Mouse (Mus musculus): ENCODE results near the gene Resp18. TPM values are rescaled to one million over a fixed set of nuclear protein-coding genes. Genes with fewer than 3 reads are reported as not detected.

Gene Resp18
- polyA plus RNA-seq, 1 experiment from 2014 or later: 12.9 TPM

DNA sequence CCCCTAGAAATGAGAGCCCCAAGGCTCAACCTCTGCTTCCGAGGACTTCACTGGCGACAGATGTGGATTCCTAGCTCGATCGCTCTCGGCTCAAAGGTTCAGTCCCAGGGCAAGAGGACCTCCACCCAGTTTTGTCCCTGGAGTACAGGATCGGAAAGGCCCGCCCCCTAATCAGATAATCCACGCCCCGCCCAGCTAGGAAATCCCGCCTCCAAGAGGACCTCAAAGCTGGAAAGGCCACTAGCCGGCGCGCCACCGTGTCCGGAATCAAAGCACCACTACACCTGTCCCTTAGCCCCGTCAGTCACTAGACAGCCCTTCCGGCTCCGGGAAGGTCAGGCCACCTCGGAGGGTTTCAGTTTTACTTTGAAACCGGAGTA, 38.6 kb upstream of the Resp18 start:
- 1% methylated on average over 20 of the region's 20 CpGs for WGBS
- H3K4me2 ChIP-seq (replicated peaks; ENCODE audit: low read depth): peak overlapping the region; percentile 85
- peak; percentile 55 for ATAC-seq
- H3K27ac ChIP-seq (ENCODE audit: low read depth, low read length): peak overlapping the region; percentile 94
- peak; percentile 64 for TF ChIP-seq CTCF (IDR thresholded peaks at IDR 0.05; ENCODE audit: low read depth)
- no peaks in the 10 kb centered on the region for H3K4me1 ChIP-seq (replicated peaks; ENCODE audit: control insufficient read depth, insufficient read depth, low read length)
- no peaks in the 10 kb centered on the region for H3K27me3 ChIP-seq (replicated peaks; ENCODE audit: control insufficient read depth, insufficient read depth, low read length)
- peak overlapping the region; percentile 64 for H3K9ac ChIP-seq (ENCODE audit: low read depth, low read length)
- H3K36me3 ChIP-seq (ENCODE audit: control insufficient read depth, insufficient read depth): peaks cover 37% of the 10 kb centered on the region
- H3K9me3 ChIP-seq (ENCODE audit: control insufficient read depth): no peaks in the 10 kb centered on the region
- peak overlapping the region; percentile 67 for H3K4me3 ChIP-seq (ENCODE audit: low read depth, low read length)

DNA sequence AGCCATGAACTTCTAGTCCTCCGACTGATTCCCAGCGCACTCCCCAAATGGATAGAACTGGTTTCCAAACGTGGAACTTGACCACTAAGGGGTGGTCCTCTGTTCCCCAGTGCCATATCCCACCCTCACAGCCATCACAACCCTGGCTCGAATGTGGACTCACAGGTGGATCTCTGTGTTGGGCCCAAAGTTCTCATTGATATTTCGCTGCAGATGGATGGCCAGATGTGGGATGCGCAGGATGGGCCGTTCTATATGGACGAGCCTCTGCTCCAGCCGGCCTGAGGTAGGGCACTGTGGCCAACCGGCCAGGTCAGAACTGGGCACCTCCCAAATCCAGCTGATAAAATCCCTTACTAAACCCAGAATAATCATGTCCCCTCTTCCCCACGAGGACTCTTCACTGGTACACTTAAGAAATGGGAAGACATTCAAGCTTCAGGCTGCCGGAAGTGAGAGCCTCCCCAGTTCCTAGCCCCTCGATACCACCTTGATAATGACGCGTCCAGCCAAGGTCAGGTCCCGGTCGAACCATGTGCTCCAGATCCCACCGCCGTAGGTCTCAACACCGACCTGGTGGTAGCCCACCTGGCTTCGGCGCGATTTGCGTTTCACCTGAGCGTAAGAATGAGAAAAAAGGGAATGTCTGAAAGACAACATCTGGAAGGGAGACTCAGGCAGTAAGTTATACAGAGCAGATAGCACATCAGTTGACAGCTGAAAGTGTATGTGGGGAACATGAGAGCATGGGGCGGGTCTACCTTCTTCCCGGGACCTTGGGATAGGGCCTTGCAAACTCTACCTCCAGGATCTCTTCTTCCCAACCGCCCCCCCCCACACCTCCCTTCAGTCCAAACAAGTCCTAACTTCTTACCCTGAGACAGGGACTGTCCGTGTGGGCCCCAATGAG, 37.5 kb upstream of the Resp18 start:
- 82% methylated on average over 29 of the region's 29 CpGs for WGBS

DNA sequence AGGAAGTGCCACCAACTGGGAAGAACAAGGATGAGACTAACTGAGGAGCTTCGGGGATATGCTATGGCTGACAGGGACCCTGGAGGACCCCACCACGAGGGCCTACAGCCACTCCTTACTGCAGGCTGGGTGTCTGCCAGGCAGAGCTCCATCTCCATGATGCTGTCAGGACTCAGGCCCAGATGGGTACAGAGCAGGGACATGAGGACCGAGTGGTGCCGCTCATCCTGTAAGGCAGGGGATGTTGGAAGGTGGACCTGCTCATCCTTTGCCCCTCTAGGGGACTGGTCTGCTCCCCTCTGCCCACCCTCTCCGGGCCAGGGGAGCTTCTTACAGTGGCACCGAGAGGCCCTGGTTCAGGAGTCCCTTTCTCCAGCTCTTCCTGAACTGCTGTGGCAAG, 36.8 kb upstream of the Resp18 start:
- H3K27me3 ChIP-seq (replicated peaks; ENCODE audit: control insufficient read depth, insufficient read depth, low read length): no peaks in the 10 kb centered on the region
- H3K4me3 ChIP-seq (ENCODE audit: low read depth, low read length): no peak overlapping the region
- no peak overlapping the region for H3K9ac ChIP-seq (ENCODE audit: low read depth, low read length)
- no peak overlapping the region for H3K27ac ChIP-seq (ENCODE audit: low read depth, low read length)
- no peaks in the 10 kb centered on the region for H3K4me1 ChIP-seq (replicated peaks; ENCODE audit: control insufficient read depth, insufficient read depth, low read length)
- H3K4me2 ChIP-seq (replicated peaks; ENCODE audit: low read depth): no peak overlapping the region
- peaks cover 56% of the 10 kb centered on the region for H3K36me3 ChIP-seq (ENCODE audit: control insufficient read depth, insufficient read depth)
- TF ChIP-seq CTCF (IDR thresholded peaks at IDR 0.05; ENCODE audit: low read depth): no peak
- 91% methylated on average over 6 of the region's 6 CpGs for WGBS
- no peak for ATAC-seq
- no peaks in the 10 kb centered on the region for H3K9me3 ChIP-seq (ENCODE audit: control insufficient read depth)

More for the DNA sequence above, 37.5 kb upstream of the Resp18 start:
- Histone ChIP-seq H3K9me3 (ENCODE audit: control insufficient read depth) (no peaks in the 10 kb centered on the region), H3K4me2 (replicated peaks; ENCODE audit: low read depth) (peak overlapping the region; percentile 85), H3K36me3 (ENCODE audit: control insufficient read depth, insufficient read depth) (peaks cover 49% of the 10 kb centered on the region), H3K27me3 (replicated peaks; ENCODE audit: control insufficient read depth, insufficient read depth, low read length) (no peaks in the 10 kb centered on the region), H3K9ac (ENCODE audit: low read depth, low read length) (no peak overlapping the region), H3K4me3 (ENCODE audit: low read depth, low read length) (peak overlapping the region; percentile 67), H3K27ac (ENCODE audit: low read depth, low read length) (peak overlapping the region; percentile 94; the same call in 1 of the 2 replicates), H3K4me1 (replicated peaks; ENCODE audit: control insufficient read depth, insufficient read depth, low read length) (no peaks in the 10 kb centered on the region)
- no peak for TF ChIP-seq CTCF (IDR thresholded peaks at IDR 0.05; ENCODE audit: low read depth)
- ATAC-seq: no peak

DNA sequence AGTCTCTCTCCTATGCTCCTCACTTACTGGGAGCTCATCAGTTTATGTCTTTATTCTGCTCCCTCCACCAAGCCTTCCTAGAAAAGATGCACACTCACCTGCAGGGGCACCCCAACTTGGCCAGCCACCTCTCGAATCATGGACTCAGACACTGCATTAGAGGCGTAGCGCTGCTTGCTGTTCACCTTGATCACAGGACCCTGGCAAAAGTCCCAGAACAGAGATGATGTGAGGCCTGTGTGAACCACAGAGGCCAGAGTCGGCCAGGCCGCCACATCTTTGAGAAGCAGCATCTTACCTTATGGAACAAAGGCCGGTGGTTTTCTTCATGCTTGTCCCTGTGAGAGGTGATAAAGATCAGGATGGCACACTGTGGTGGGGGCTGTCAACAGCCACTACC, 33.5 kb upstream of the Resp18 start:
- no peak overlapping the region for H3K9ac ChIP-seq (ENCODE audit: low read depth, low read length)
- H3K27ac ChIP-seq (ENCODE audit: low read depth, low read length): no peak overlapping the region
- H3K4me1 ChIP-seq (replicated peaks; ENCODE audit: control insufficient read depth, insufficient read depth, low read length): no peaks in the 10 kb centered on the region
- WGBS: 94% methylated on average over 6 of the region's 6 CpGs
- no peak for ATAC-seq
- H3K4me2 ChIP-seq (replicated peaks; ENCODE audit: low read depth): no peak overlapping the region
- H3K36me3 ChIP-seq (ENCODE audit: control insufficient read depth, insufficient read depth): peaks cover 79% of the 10 kb centered on the region
- no peaks in the 10 kb centered on the region for H3K9me3 ChIP-seq (ENCODE audit: control insufficient read depth)
- no peaks in the 10 kb centered on the region for H3K27me3 ChIP-seq (replicated peaks; ENCODE audit: control insufficient read depth, insufficient read depth, low read length)
- TF ChIP-seq CTCF (IDR thresholded peaks at IDR 0.05; ENCODE audit: low read depth): no peak
- no peak overlapping the region for H3K4me3 ChIP-seq (ENCODE audit: low read depth, low read length)

DNA sequence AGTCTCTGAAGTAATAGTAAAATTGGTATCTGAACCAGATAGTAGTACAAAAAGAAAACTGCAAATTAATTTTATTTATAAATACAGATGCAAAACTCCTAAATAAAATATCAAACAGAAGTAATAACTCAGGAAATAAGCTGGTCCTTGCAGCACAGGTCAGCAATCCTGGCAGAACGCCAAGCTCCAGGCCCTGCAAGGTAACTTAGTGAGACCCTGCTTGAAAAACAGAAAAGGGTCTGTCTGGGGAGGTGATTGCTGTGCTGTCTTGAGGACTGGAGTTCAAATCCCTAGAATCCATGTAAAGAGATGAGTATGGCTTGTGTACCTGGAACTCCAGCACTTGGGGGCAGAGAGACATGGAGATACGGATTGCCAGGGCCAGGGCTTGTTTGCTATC, 26.4 kb upstream of the Resp18 start:
- WGBS: 70% methylated on average over 2 of the region's 2 CpGs
- ATAC-seq: no peak
- H3K9me3 ChIP-seq (ENCODE audit: control insufficient read depth): no peaks in the 10 kb centered on the region
- H3K27ac ChIP-seq (ENCODE audit: low read depth, low read length): no peak overlapping the region
- H3K27me3 ChIP-seq (replicated peaks; ENCODE audit: control insufficient read depth, insufficient read depth, low read length): no peaks in the 10 kb centered on the region
- no peaks in the 10 kb centered on the region for H3K4me1 ChIP-seq (replicated peaks; ENCODE audit: control insufficient read depth, insufficient read depth, low read length)
- no peak overlapping the region for H3K9ac ChIP-seq (ENCODE audit: low read depth, low read length)
- H3K36me3 ChIP-seq (ENCODE audit: control insufficient read depth, insufficient read depth): peaks cover 20% of the 10 kb centered on the region
- no peak overlapping the region for H3K4me3 ChIP-seq (ENCODE audit: low read depth, low read length)
- no peak for TF ChIP-seq CTCF (IDR thresholded peaks at IDR 0.05; ENCODE audit: low read depth)
- no peak overlapping the region for H3K4me2 ChIP-seq (replicated peaks; ENCODE audit: low read depth)

DNA sequence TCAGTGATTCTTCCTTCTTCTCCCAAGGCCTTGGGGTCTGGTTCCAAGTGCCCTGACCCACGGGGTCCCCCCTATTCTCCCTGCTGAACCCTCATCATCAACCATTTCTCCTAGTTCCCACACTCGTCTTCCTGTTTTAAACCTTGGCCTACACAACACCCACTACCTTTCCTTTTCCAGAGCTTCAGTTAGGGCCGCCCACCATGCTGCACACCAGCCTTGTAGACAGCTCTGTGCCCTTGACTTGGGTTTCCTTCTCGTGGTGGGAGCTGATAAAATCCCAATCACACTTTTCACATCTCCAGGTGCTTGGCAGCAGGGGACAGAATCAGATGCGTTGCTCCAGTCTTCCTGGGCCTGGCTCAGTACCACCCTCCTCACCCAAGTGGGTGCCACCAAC, 16.1 kb upstream of the Resp18 start:
- Histone ChIP-seq H3K27me3 (replicated peaks; ENCODE audit: control insufficient read depth, insufficient read depth, low read length) (no peaks in the 10 kb centered on the region), H3K4me3 (ENCODE audit: low read depth, low read length) (no peak overlapping the region), H3K4me2 (replicated peaks; ENCODE audit: low read depth) (no peak overlapping the region), H3K9me3 (ENCODE audit: control insufficient read depth) (no peaks in the 10 kb centered on the region), H3K9ac (ENCODE audit: low read depth, low read length) (no peak overlapping the region), H3K27ac (ENCODE audit: low read depth, low read length) (no peak overlapping the region), H3K36me3 (ENCODE audit: control insufficient read depth, insufficient read depth) (no peaks in the 10 kb centered on the region), H3K4me1 (replicated peaks; ENCODE audit: control insufficient read depth, insufficient read depth, low read length) (no peaks in the 10 kb centered on the region)
- WGBS: 80% methylated on average over 5 of the region's 5 CpGs
- ATAC-seq: no peak
- no peak for TF ChIP-seq CTCF (IDR thresholded peaks at IDR 0.05; ENCODE audit: low read depth)
